Comparison of ENCODE assay signal across 8 mouse cellular contexts in genomic region chr5:124440094-124440701, GRCm38 (mm10). TPM values are rescaled to one million over a fixed set of nuclear protein-coding genes. Genes with fewer than 3 reads are reported as not detected.
A peak's percentile ranks its signal among the peaks of the same experiment; 100 is the strongest.
DNase-seq lines count a peak whose midpoint lies in the region; ATAC-seq and TF ChIP-seq lines count a peak whose summit lies in the region.

No protein-coding gene starts in this region.

- peak overlapping the region; percentile 82 for H3K4me3 ChIP-seq in testis, adult 2 months (ENCODE audit: control insufficient read depth, low read depth, low read length)
- peak overlapping the region; percentile 79 for H3K4me3 ChIP-seq in limb, embryonic 12.5 days (replicated peaks)
- peak overlapping the region; percentile 74 for H3K4me3 ChIP-seq in midbrain, embryonic 11.5 days (ENCODE audit: low read depth, low read length)
- peak overlapping the region; percentile 59 for H3K4me3 ChIP-seq in stomach, postnatal 0 days (ENCODE audit: low read depth, low read length)

- peak overlapping the region; percentile 78 for H3K27ac ChIP-seq in testis, adult 2 months (ENCODE audit: control insufficient read depth, insufficient read depth, low read depth, low read length)
- H3K27ac ChIP-seq in limb, embryonic 12.5 days: peak overlapping the region; percentile 90
- peak overlapping the region; percentile 82 for H3K27ac ChIP-seq in midbrain, embryonic 11.5 days (ENCODE audit: low read depth, low read length)
- peak overlapping the region; percentile 83 for H3K27ac ChIP-seq in stomach, postnatal 0 days (replicated peaks)

- TF ChIP-seq POLR2A in testis, adult 2 months (IDR thresholded peaks at IDR 0.05; ENCODE audit: control insufficient read depth, low read depth, low read length): no peak; the same call in none of the 2 replicates

- whole genome bisulfite sequencing in limb, embryonic 12.5 days: under 1% methylated on average over 30 of the region's 30 CpGs
- under 1% methylated on average over 30 of the region's 30 CpGs for WGBS in midbrain, embryonic 11.5 days
- WGBS in stomach, postnatal 0 days: under 1% methylated on average over 30 of the region's 30 CpGs

- ATAC-seq in limb, embryonic 12.5 days (ENCODE audit: insufficient number of reproducible peaks, insufficient read depth, low FRiP score, low TSS enrichment, low read depth): peak; percentile 52
- ATAC-seq in midbrain, embryonic 11.5 days (ENCODE audit: low FRiP score): no peak; the same call in 1 of the 2 replicates
- ATAC-seq in stomach, postnatal 0 days (ENCODE audit: low FRiP score, low TSS enrichment): peak; percentile 69

- peaks cover 14% of the 10 kb centered on the region for H3K4me1 ChIP-seq in testis, adult 2 months (ENCODE audit: control insufficient read depth, insufficient read depth, low read length)
- peaks cover 20% of the 10 kb centered on the region for H3K4me1 ChIP-seq in limb, embryonic 12.5 days (replicated peaks)
- H3K4me1 ChIP-seq in midbrain, embryonic 11.5 days (ENCODE audit: control insufficient read depth, insufficient read depth, low read length): peaks cover 10% of the 10 kb centered on the region; the same call in 1 of the 2 replicates
- no peaks in the 10 kb centered on the region for H3K4me1 ChIP-seq in stomach, postnatal 0 days (replicated peaks; ENCODE audit: control insufficient read depth, insufficient read depth)

- H3K9ac ChIP-seq in limb, embryonic 12.5 days (replicated peaks): peak overlapping the region; percentile 71
- H3K9ac ChIP-seq in midbrain, embryonic 11.5 days (ENCODE audit: low read length): peak overlapping the region; percentile 76
- peak overlapping the region; percentile 72 for H3K9ac ChIP-seq in stomach, postnatal 0 days (ENCODE audit: low read length)

- TF ChIP-seq CTCF in testis, adult 2 months (IDR thresholded peaks at IDR 0.05; ENCODE audit: control insufficient read depth, insufficient read depth, insufficient replicate concordance, low read depth, low read length): peak; percentile 18; the same call in 1 of the 2 replicates
- peak; percentile 63 for TF ChIP-seq CTCF in stomach, postnatal 0 days (IDR thresholded peaks at IDR 0.05; ENCODE audit: low read depth)

- TF ChIP-seq EP300 in stomach, postnatal 0 days (optimal IDR thresholded peaks at IDR 0.05): no peak

- no peaks in the 10 kb centered on the region for H3K27me3 ChIP-seq in testis, adult 2 months (ENCODE audit: control insufficient read depth, insufficient read depth, low read length)
- H3K27me3 ChIP-seq in limb, embryonic 12.5 days: no peaks in the 10 kb centered on the region
- no peaks in the 10 kb centered on the region for H3K27me3 ChIP-seq in midbrain, embryonic 11.5 days (ENCODE audit: control insufficient read depth, insufficient read depth, low read length)
- H3K27me3 ChIP-seq in stomach, postnatal 0 days (ENCODE audit: control insufficient read depth, insufficient read depth, low read length): no peaks in the 10 kb centered on the region

- no peak for DNase-seq in testis, postnatal 14 days (ENCODE audit: low spot score)
- peak; percentile 58 for DNase-seq in c-Kit-positive CD71-positive TER-119-positive erythroid progenitor cells, embryonic 14.5 days (ENCODE audit: low spot score)
- DNase-seq in gastrocnemius, postnatal 36 days: peak; percentile 42 to 62
- no peak for DNase-seq in midbrain, embryonic 11.5 days (ENCODE audit: low spot score, missing footprints)
- peak; percentile 78 for DNase-seq in stomach, postnatal 0 days (ENCODE audit: low spot score)
- DNase-seq in urinary bladder, adult 18-20 months (ENCODE audit: low spot score in 2 of 2): no peak

- no peaks in the 10 kb centered on the region for H3K36me3 ChIP-seq in testis, adult 2 months (ENCODE audit: control insufficient read depth, insufficient read depth, low read length)
- H3K36me3 ChIP-seq in limb, embryonic 12.5 days: no peaks in the 10 kb centered on the region
- H3K36me3 ChIP-seq in midbrain, embryonic 11.5 days (ENCODE audit: control insufficient read depth, insufficient read depth, low read length): no peaks in the 10 kb centered on the region
- H3K36me3 ChIP-seq in stomach, postnatal 0 days (ENCODE audit: control insufficient read depth, insufficient read depth, low read length): no peaks in the 10 kb centered on the region

- no peaks in the 10 kb centered on the region for H3K9me3 ChIP-seq in limb, embryonic 12.5 days
- H3K9me3 ChIP-seq in midbrain, embryonic 11.5 days (ENCODE audit: control insufficient read depth, low read length): no peaks in the 10 kb centered on the region
- H3K9me3 ChIP-seq in stomach, postnatal 0 days (ENCODE audit: control insufficient read depth, low read length): no peaks in the 10 kb centered on the region

- H3K4me2 ChIP-seq in limb, embryonic 12.5 days: peak overlapping the region; percentile 97
- peak overlapping the region; percentile 91 for H3K4me2 ChIP-seq in midbrain, embryonic 11.5 days
- H3K4me2 ChIP-seq in stomach, postnatal 0 days (replicated peaks; ENCODE audit: low read depth): peak overlapping the region; percentile 89

- intact Hi-C loops in gastrocnemius, postnatal 36 days (cut with DNase I): no loop called here

RNA-seq across cellular contexts. Expression of gene Kmt5a, which starts 0.5 kb away (rescaled TPM):
- 23.4 and 24.9 TPM in 2 replicates for polyA plus RNA-seq in testis, adult 2 months (2012; rRNA removed)
- total RNA-seq in gastrocnemius, postnatal 36 days (2021): 100 to 1,000 TPM; 182 to 256 TPM
- polyA plus RNA-seq in limb, embryonic 12.5 days (2016; fragmentation: Nextera tagmentation; extraction: Ambion mirVana): 49.8 and 60.6 TPM in 2 replicates
- polyA plus RNA-seq in midbrain, embryonic 11.5 days (2014; fragmentation: Nextera tagmentation; extraction: Ambion mirVana): 76.6 and 90.0 TPM in 2 replicates
- 64.1 and 90.2 TPM in 2 replicates for polyA plus RNA-seq in stomach, postnatal 0 days (2015; fragmentation: Nextera tagmentation; extraction: Ambion mirVana)

RNA-seq across cellular contexts. Expression of gene Sbno1, which starts 14.4 kb away (rescaled TPM):
- 38.8 and 46.6 TPM in 2 replicates for polyA plus RNA-seq in testis, adult 2 months (2012; rRNA removed)
- 10 to 100 TPM; 35.4 to 40.5 TPM for total RNA-seq in gastrocnemius, postnatal 36 days (2021)
- 89.0 and 109 TPM in 2 replicates for polyA plus RNA-seq in limb, embryonic 12.5 days (2016; fragmentation: Nextera tagmentation; extraction: Ambion mirVana)
- 78.6 and 85.9 TPM in 2 replicates for polyA plus RNA-seq in midbrain, embryonic 11.5 days (2014; fragmentation: Nextera tagmentation; extraction: Ambion mirVana)
- polyA plus RNA-seq in stomach, postnatal 0 days (2015; fragmentation: Nextera tagmentation; extraction: Ambion mirVana): 44.8 and 45.2 TPM in 2 replicates

RNA-seq across cellular contexts. Expression of gene Rilpl2, which starts 38.0 kb away (rescaled TPM):
- polyA plus RNA-seq in testis, adult 2 months (2012; rRNA removed): 19.6 and 20.8 TPM in 2 replicates
- 1 to 10 TPM; 3.6 to 4.9 TPM for total RNA-seq in gastrocnemius, postnatal 36 days (2021)
- polyA plus RNA-seq in limb, embryonic 12.5 days (2016; fragmentation: Nextera tagmentation; extraction: Ambion mirVana): 28.3 and 31.4 TPM in 2 replicates
- 19.6 and 23.1 TPM in 2 replicates for polyA plus RNA-seq in midbrain, embryonic 11.5 days (2014; fragmentation: Nextera tagmentation; extraction: Ambion mirVana)
- polyA plus RNA-seq in stomach, postnatal 0 days (2015; fragmentation: Nextera tagmentation; extraction: Ambion mirVana): 19.3 and 20.7 TPM in 2 replicates

RNA-seq across cellular contexts. Expression of gene Snrnp35, which starts 42.7 kb away (rescaled TPM):
- 26.5 and 35.7 TPM in 2 replicates for polyA plus RNA-seq in testis, adult 2 months (2012; rRNA removed)
- 10 to 100 TPM; 20.5 to 26.1 TPM for total RNA-seq in gastrocnemius, postnatal 36 days (2021)
- 27.0 and 30.5 TPM in 2 replicates for polyA plus RNA-seq in limb, embryonic 12.5 days (2016; fragmentation: Nextera tagmentation; extraction: Ambion mirVana)
- 15.6 and 17.3 TPM in 2 replicates for polyA plus RNA-seq in midbrain, embryonic 11.5 days (2014; fragmentation: Nextera tagmentation; extraction: Ambion mirVana)
- 9.1 and 10.8 TPM in 2 replicates for polyA plus RNA-seq in stomach, postnatal 0 days (2015; fragmentation: Nextera tagmentation; extraction: Ambion mirVana)

Comparison
In these comparisons a context has a peak if more than half of its experiments do, and no peak if none do; other contexts are left out.
1. DNase-seq: peak in c-Kit-positive CD71-positive TER-119-positive erythroid progenitor cells, embryonic 14.5 days (single experiment), gastrocnemius, postnatal 36 days (2 of 2) and stomach, postnatal 0 days (single experiment); none in testis, postnatal 14 days (single experiment), midbrain, embryonic 11.5 days (single experiment) and urinary bladder, adult 18-20 months (0 of 2).
2. Peak in every context shown above with its lines, with median percentiles within 50 percentile points of each other: H3K27ac ChIP-seq, H3K4me3 ChIP-seq, H3K4me2 ChIP-seq and H3K9ac ChIP-seq.